Mouse (Mus musculus) myocyte (in vitro differentiated cells): ENCODE measurements around the gene Gapt.

Source experiments
- MAX ChIP-seq: IDR thresholded peaks from one replicate; pipeline ENCODE4 v1.6.1; 2011; ENCODE audit warnings: low read depth, mild to moderate bottlenecking, control low read depth
- TCF3 ChIP-seq: IDR thresholded peaks from one replicate; pipeline ENCODE4 v1.6.1; 2011; ENCODE audit warnings: low read depth, control low read depth; ENCODE audit not compliant: insufficient read length

DNA sequence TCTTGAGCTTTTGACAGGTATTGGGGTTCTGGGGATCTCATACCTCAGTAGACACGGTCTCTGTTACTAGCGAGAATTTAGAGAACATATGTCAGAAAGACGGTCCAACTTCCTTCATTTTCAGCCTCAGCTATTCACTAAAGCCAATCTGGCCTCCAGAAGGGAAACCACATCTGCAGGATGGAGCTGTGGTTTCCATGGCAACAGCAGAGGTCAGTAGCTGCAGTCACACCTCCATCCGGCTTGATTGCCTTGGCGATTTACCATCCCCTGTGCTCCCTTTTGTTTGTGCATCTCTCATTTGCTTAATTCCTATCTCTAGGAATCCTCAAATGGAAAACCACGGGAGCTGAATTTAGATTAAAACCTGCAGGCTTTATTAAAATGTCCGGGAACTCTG is 10.3 kb downstream of the Gapt start:
- TF ChIP-seq MAX (no peak), TCF3 (no peak)
